ENCODE assay signal across 23 mouse cellular contexts in the genomic region with DNA sequence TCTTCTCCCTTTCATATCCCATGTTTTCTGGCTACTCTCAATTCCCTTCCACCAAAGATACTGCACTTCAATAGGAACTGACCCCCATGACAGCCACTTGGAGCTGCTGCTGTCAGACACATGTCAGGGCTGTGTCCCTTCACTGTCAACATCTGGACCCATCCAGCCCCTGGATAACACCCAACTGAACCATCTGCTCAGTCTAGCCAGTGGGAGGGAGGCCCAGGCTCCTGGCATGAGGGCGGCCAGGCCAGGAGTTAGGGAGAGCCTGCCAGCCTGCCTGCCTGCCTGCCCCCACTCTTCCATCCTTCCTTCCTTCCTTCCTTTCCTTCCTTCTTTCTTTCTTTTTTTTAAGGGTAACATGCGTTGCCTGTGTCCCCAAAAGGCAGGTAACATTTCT.
"Had no signal": no experiment of that assay in that cellular context is flagged by ENCODE, and none has a peak within 500 bp of the region (broad histone marks: within the 10 kb centered on the region; RNA-seq: fewer than 3 reads in every experiment).

No protein-coding gene starts in this region.

- H3K27ac ChIP-seq: heart, embryonic 10.5 days; hindbrain, embryonic 10.5 days; hindbrain, embryonic 12.5 days; hindbrain, embryonic 14.5 days; intestine, embryonic 15.5 days; layer of hippocampus, adult 2 months; limb, embryonic 13.5 days; limb, embryonic 15.5 days; liver, embryonic 12.5 days; liver, embryonic 14.5 days had no signal

- H3K9ac ChIP-seq: heart, embryonic 12.5 days; hindbrain, embryonic 12.5 days; hindbrain, embryonic 14.5 days; intestine, embryonic 15.5 days; limb, embryonic 13.5 days; limb, embryonic 15.5 days; liver, embryonic 12.5 days; liver, embryonic 14.5 days had no signal

- ATAC-seq: hindbrain, embryonic 16.5 days; inflammation-experienced regulatory T-cells, adult 6 months; intestine, embryonic 15.5 days; intestine, postnatal 0 days; liver, embryonic 12.5 days had no signal

- H3K36me3 ChIP-seq: intestine, embryonic 15.5 days had no signal

- H3K4me1 ChIP-seq: heart, embryonic 10.5 days; heart, embryonic 12.5 days; hindbrain, embryonic 10.5 days; hindbrain, embryonic 12.5 days; intestine, embryonic 15.5 days; limb, embryonic 13.5 days; limb, embryonic 15.5 days; liver, embryonic 12.5 days had no signal

- H3K4me2 ChIP-seq: heart, embryonic 12.5 days; hindbrain, embryonic 12.5 days; hindbrain, embryonic 14.5 days; intestine, embryonic 15.5 days; limb, embryonic 13.5 days; limb, embryonic 15.5 days; liver, embryonic 12.5 days had no signal

- H3K9me3 ChIP-seq: heart, embryonic 10.5 days; heart, embryonic 12.5 days; hindbrain, embryonic 10.5 days; hindbrain, embryonic 12.5 days; intestine, embryonic 15.5 days; limb, embryonic 13.5 days; limb, embryonic 15.5 days; liver, embryonic 12.5 days had no signal

- H3K27me3 ChIP-seq: heart, embryonic 12.5 days; hindbrain, embryonic 12.5 days; intestine, embryonic 15.5 days; limb, embryonic 13.5 days; limb, embryonic 15.5 days; liver, embryonic 12.5 days had no signal

- H3K4me3 ChIP-seq: heart, embryonic 10.5 days; heart, embryonic 12.5 days; hindbrain, embryonic 10.5 days; hindbrain, embryonic 12.5 days; intestine, embryonic 15.5 days; layer of hippocampus, adult 2 months; limb, embryonic 13.5 days; limb, embryonic 15.5 days; liver, embryonic 12.5 days had no signal

- DNase-seq: gastrocnemius, postnatal 25 days; heart, adult 18-20 months; heart, postnatal 10 days; heart, postnatal 4 days; kidney, adult 18-20 months; kidney, adult 8-10 months; kidney, postnatal 10 days; kidney, postnatal 25 days; kidney, postnatal 4 days had no signal
